In genomic region chrX:38043014-38043413, GRCm38 (mm10) we compare ENCODE assay signal across 12 mouse cellular contexts. TPM values are rescaled to one million over a fixed set of nuclear protein-coding genes. Genes with fewer than 3 reads are reported as not detected.
"Had no signal": no experiment of that assay in that cellular context is flagged by ENCODE, and none has a peak within 500 bp of the region (broad histone marks: within the 10 kb centered on the region; RNA-seq: fewer than 3 reads in every experiment).

Gene Btg1-ps2, minus strand, starts transcription at chrX:38043114.

RNA-seq across cellular contexts. Expression of gene Btg1-ps2, which starts in this region (rescaled TPM):
- polyA plus RNA-seq: neural tube, embryonic 12.5 days; neural tube, embryonic 13.5 days; neural tube, embryonic 14.5 days; neural tube, embryonic 15.5 days; small intestine, adult 2 months; stomach, embryonic 14.5 days; stomach, embryonic 15.5 days; stomach, embryonic 16.5 days; stomach, postnatal 0 days; thymus, adult 2 months; thymus, postnatal 0 days; urinary bladder, adult 2 months had no signal
